Mouse (Mus musculus) liver, adult (tissue): ENCODE measurements around the gene Prkce.

ENCODE experiments used
- GATA4 ChIP-seq: IDR thresholded peaks from 2 replicates; pipeline ENCODE4 v1.6.1; 2014; ENCODE audit warnings: mild to moderate bottlenecking, low read length; ENCODE audit not compliant: insufficient replicate concordance

Prkce gene

GRCm38 (mm10) chr17:86532783-86533548 lies 365.4 kb downstream of the Prkce start:
- no peak for TF ChIP-seq GATA4

GRCm38 (mm10) chr17:86533549-86533851 lies 365.9 kb downstream of the Prkce start:
- TF ChIP-seq GATA4 = no peak

GRCm38 (mm10) chr17:86535096-86535495 lies 367.5 kb downstream of the Prkce start:
- TF ChIP-seq GATA4 = no peak

- TF ChIP-seq GATA4 = no peak
Observed at GRCm38 (mm10) chr17:86535827-86536656, 368.5 kb downstream of the Prkce start.

- no peak for TF ChIP-seq GATA4
Observed at GRCm38 (mm10) chr17:86539881-86540430, 372.4 kb downstream of the Prkce start.

GRCm38 (mm10) chr17:86546529-86546928 lies 378.9 kb downstream of the Prkce start:
- no peak for TF ChIP-seq GATA4

- TF ChIP-seq GATA4 = peak; percentile 18; the same call in 1 of the 2 replicates
Observed at GRCm38 (mm10) chr17:86549128-86549527, 381.5 kb downstream of the Prkce start.

GRCm38 (mm10) chr17:86551561-86551960 lies 384.0 kb downstream of the Prkce start:
- TF ChIP-seq GATA4 = no peak

- no peak for TF ChIP-seq GATA4
Observed at GRCm38 (mm10) chr17:86551995-86552394, 384.4 kb downstream of the Prkce start.

- TF ChIP-seq GATA4 = no peak
Observed at GRCm38 (mm10) chr17:86559206-86559891, 391.8 kb downstream of the Prkce start.

GRCm38 (mm10) chr17:86560499-86560898 lies 392.9 kb downstream of the Prkce start:
- TF ChIP-seq GATA4 = no peak

GRCm38 (mm10) chr17:86570491-86570890 lies 402.9 kb downstream of the Prkce start:
- TF ChIP-seq GATA4 = no peak

- TF ChIP-seq GATA4 = no peak
Observed at GRCm38 (mm10) chr17:86571266-86571665, 403.7 kb downstream of the Prkce start.

- no peak for TF ChIP-seq GATA4
Observed at GRCm38 (mm10) chr17:86572136-86572535, 404.6 kb downstream of the Prkce start.

- TF ChIP-seq GATA4 = peak; percentile 21; the same call in 1 of the 2 replicates
Observed at GRCm38 (mm10) chr17:86572576-86572975, 405.0 kb downstream of the Prkce start.
